Mouse (Mus musculus) liver, embryonic 14.5 days (tissue): ENCODE measurements around the gene Atp6v0b. TPM values are rescaled to one million over a fixed set of nuclear protein-coding genes. Genes with fewer than 3 reads are reported as not detected.

Source experiments
- ATAC-seq: fragments of 200-750 bp; cut with Nextera tagmentation; 2 replicates; pipeline ENCODE4 v1.8.0; 2017; ENCODE audit warnings: moderate number of reproducible peaks, mild to moderate bottlenecking, moderate library complexity; ENCODE audit not compliant: insufficient read depth
- DNase-seq, 3 experiments: peaks; one replicate each; pipeline ENCODE4 v3.0.0-alpha.2; 2012 to 2013; ENCODE audit warnings: low read depth in 3 of 3, low spot score in 3 of 3
- H3K27ac ChIP-seq: fragments of 300-500 bp; sonication (generic); 2 replicates; pipeline ENCODE4 v1.5.1; 2014; ENCODE audit warnings: moderate library complexity, mild to moderate bottlenecking, control low read depth, inconsistent platforms
- H3K27me3 ChIP-seq: fragments of 300-500 bp; sonication (generic); 2 replicates; pipeline ENCODE4 v1.6.1; 2014; ENCODE audit warnings: mild to moderate bottlenecking, low read length, moderate library complexity; ENCODE audit not compliant: control insufficient read depth, insufficient read depth
- H3K36me3 ChIP-seq: fragments of 300-500 bp; sonication (generic); replicated peaks from 2 replicates; pipeline ENCODE4 v1.6.1; 2014; ENCODE audit warnings: low read depth; ENCODE audit not compliant: control insufficient read depth, insufficient read depth
- H3K4me1 ChIP-seq, 2 experiments: fragments of 200-500 bp in 1 of 2; fragments of 300-500 bp in 1 of 2; sonication (generic) in 1 of 2; replicated peaks; 2 replicates each; pipeline ENCODE4 v1.6.1; 2012 to 2014; ENCODE audit warnings: antibody characterized with exemption in 1 of 2, inconsistent platforms in 1 of 2, low read length in 1 of 2; ENCODE audit not compliant: control insufficient read depth in 2 of 2, insufficient read depth in 2 of 2
- H3K4me2 ChIP-seq: fragments of 300-500 bp; sonication (generic); 2 replicates; pipeline ENCODE4 v1.6.1; 2014; ENCODE audit warnings: low read depth, mild to moderate bottlenecking, control low read depth, moderate library complexity
- H3K4me3 ChIP-seq, 2 experiments: fragments of 200-500 bp in 1 of 2; fragments of 300-500 bp in 1 of 2; sonication (generic) in 1 of 2; 2 replicates each; pipeline ENCODE4 v1.5.1; 2012 to 2014; ENCODE audit warnings: low read depth in 2 of 2, low read length in 2 of 2, mild to moderate bottlenecking in 2 of 2, control low read depth in 1 of 2, inconsistent platforms in 1 of 2, moderate library complexity in 1 of 2; ENCODE audit not compliant: insufficient read depth in 1 of 2
- H3K9ac ChIP-seq: fragments of 300-500 bp; sonication (generic); replicated peaks from 2 replicates; pipeline ENCODE4 v1.6.1; 2014; ENCODE audit warnings: mild to moderate bottlenecking, control low read depth, moderate library complexity
- H3K9me3 ChIP-seq: fragments of 300-500 bp; sonication (generic); 2 replicates; pipeline ENCODE4 v1.6.1; 2016; ENCODE audit warnings: low read length, mixed read lengths; ENCODE audit not compliant: control insufficient read depth
- CTCF ChIP-seq: IDR thresholded peaks from 2 replicates; pipeline ENCODE4 v1.5.1; 2016; ENCODE audit warnings: antibody characterized with exemption, low read depth, control low read depth
- EP300 ChIP-seq: IDR thresholded peaks from 2 replicates; pipeline ENCODE4 v1.6.1; 2016; ENCODE audit warnings: antibody characterized with exemption, low read depth
- WGBS: fragments of 180-500 bp; shearing (Covaris S2); extraction: QIAGEN DNeasy Blood & Tissue Kit; methylation state at CpG from one replicate; pipeline ENCODE4 v1.1.7; 2014; ENCODE audit not compliant: insufficient replicate concordance; 5-methylcytosine and 5-hydroxymethylcytosine counted together
- polyA plus RNA-seq, 2 experiments: library from polyadenylated mRNA; depleted of rRNA in 1 of 2; stranded (reverse) in 1 of 2; unstranded in 1 of 2; fragments of >200 nt; fragmentation: Nextera tagmentation in 1 of 2; extraction: Ambion mirVana in 1 of 2; gene quantifications; 2 replicates each; pipeline versions ENCODE4 v1.2.1 to v1.2.3; 2012 to 2014

The Atp6v0b gene
- polyA plus RNA-seq, 2 experiments = 118 to 152 TPM

- 83% methylated on average over 9 of the region's 9 CpGs for WGBS
- Histone ChIP-seq H3K27ac (no peak overlapping the region), H3K4me3 (no peak overlapping the region), H3K4me1 (peaks cover 0 to 8% of the 10 kb centered on the region in 2 experiments; a peak in 2 of 4 replicates), H3K9me3 (no peaks in the 10 kb centered on the region), H3K27me3 (no peaks in the 10 kb centered on the region), H3K36me3 (peaks cover 84% of the 10 kb centered on the region), H3K9ac (no peak overlapping the region), H3K4me2 (no peak overlapping the region)
- ATAC-seq (no peak), DNase-seq (no peak)
- TF ChIP-seq EP300 (no peak), CTCF (no peak)
Observed at GRCm38 (mm10) chr4:117866083-117866482, 21.1 kb downstream of the Atp6v0b start.

- peaks cover 0 to 3% of the 10 kb centered on the region in 2 experiments; a peak in 1 of 4 replicates for H3K4me1 ChIP-seq
- DNase-seq (no peak), ATAC-seq (0 out of 2 replicates have a peak, but pooled peaks have one; percentile 17)
- no peak overlapping the region for H3K4me2 ChIP-seq
- WGBS = 60% methylated on average over 4 of the region's 4 CpGs
- no peaks in the 10 kb centered on the region for H3K27me3 ChIP-seq
- no peak overlapping the region for H3K27ac ChIP-seq
- TF ChIP-seq EP300 (no peak), CTCF (no peak)
- no peaks in the 10 kb centered on the region for H3K9me3 ChIP-seq
- no peak overlapping the region for H3K4me3 ChIP-seq
- no peak overlapping the region for H3K9ac ChIP-seq
- peaks cover 100% of the 10 kb centered on the region for H3K36me3 ChIP-seq
Observed at GRCm38 (mm10) chr4:117862823-117863222, 24.3 kb downstream of the Atp6v0b start.

- Histone ChIP-seq H3K4me2 (no peak overlapping the region), H3K27ac (no peak overlapping the region), H3K36me3 (peaks cover 100% of the 10 kb centered on the region), H3K27me3 (no peaks in the 10 kb centered on the region), H3K4me3 (no peak overlapping the region), H3K4me1 (no peaks in the 10 kb centered on the region), H3K9me3 (no peaks in the 10 kb centered on the region), H3K9ac (no peak overlapping the region)
- ATAC-seq (no peak), DNase-seq (no peak)
- TF ChIP-seq CTCF = no peak
- no peak for TF ChIP-seq EP300
- 85% methylated on average over 9 of the region's 9 CpGs for WGBS
Observed at GRCm38 (mm10) chr4:117860570-117860969, 26.6 kb downstream of the Atp6v0b start.

GRCm38 (mm10) chr4:117858794-117859193 is 28.3 kb downstream of the Atp6v0b start:
- Histone ChIP-seq H3K9ac (no peak overlapping the region), H3K9me3 (no peaks in the 10 kb centered on the region), H3K4me1 (no peaks in the 10 kb centered on the region)

DNA sequence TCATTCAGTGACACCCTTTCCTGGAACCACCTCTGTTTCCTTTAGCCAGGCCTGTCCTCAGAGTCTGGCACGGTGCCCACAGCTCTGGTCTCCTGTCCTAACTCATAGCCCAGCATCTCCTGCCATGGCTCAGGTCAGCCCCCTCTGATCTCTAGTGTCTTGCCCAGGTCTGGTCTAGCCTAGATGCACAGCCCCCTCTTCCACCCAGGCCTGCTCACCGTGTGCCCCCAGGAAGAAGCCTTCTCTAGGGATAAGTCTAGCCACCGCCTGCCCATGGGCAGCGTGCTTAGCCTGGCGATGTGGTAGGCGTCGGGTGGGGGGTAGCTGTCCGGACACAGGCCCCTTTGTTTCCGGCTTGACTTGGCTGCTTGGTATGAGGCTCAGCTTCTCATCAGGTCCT is 32.0 kb downstream of the Atp6v0b start:
- 84% methylated on average over 9 of the region's 9 CpGs for WGBS
- Histone ChIP-seq H3K36me3 (peaks cover 96% of the 10 kb centered on the region), H3K27me3 (no peaks in the 10 kb centered on the region), H3K4me1 (peaks cover 0 to 4% of the 10 kb centered on the region in 2 experiments; a peak in 1 of 4 replicates), H3K4me3 (no peak overlapping the region), H3K27ac (no peak overlapping the region), H3K9me3 (no peaks in the 10 kb centered on the region), H3K9ac (no peak overlapping the region), H3K4me2 (no peak overlapping the region)
- ATAC-seq (no peak), DNase-seq (no peak)
- TF ChIP-seq CTCF (no peak), EP300 (no peak)

More at GRCm38 (mm10) chr4:117858794-117859193, 28.3 kb downstream of the Atp6v0b start:
- ATAC-seq (peak; percentile 56), DNase-seq (no peak)
- no peak overlapping the region for H3K4me3 ChIP-seq
- H3K4me2 ChIP-seq = no peak overlapping the region
- H3K27me3 ChIP-seq = no peaks in the 10 kb centered on the region
- WGBS = 78% methylated on average over 3 of the region's 3 CpGs
- peaks cover 100% of the 10 kb centered on the region for H3K36me3 ChIP-seq
- TF ChIP-seq CTCF = peak; percentile 89
- no peak for TF ChIP-seq EP300
- no peak overlapping the region for H3K27ac ChIP-seq
